Mouse (Mus musculus) midbrain, embryonic 14.5 days (tissue): ENCODE results near the gene Clcf1. TPM values are rescaled to one million over a fixed set of nuclear protein-coding genes. Genes with fewer than 3 reads are reported as not detected.

ENCODE experiments used
- ATAC-seq: fragments of 200-750 bp; cut with Nextera tagmentation; 2 replicates; pipeline ENCODE4 v1.8.0; 2017; ENCODE audit warnings: moderate number of reproducible peaks, moderate library complexity; ENCODE audit not compliant: low FRiP score, low TSS enrichment
- DNase-seq: peaks from one replicate; pipeline ENCODE4 v3.0.0-alpha.2; 2015
- H3K27ac ChIP-seq: fragments of 300-500 bp; sonication (generic); replicated peaks from 2 replicates; pipeline ENCODE4 v1.5.1; 2014; ENCODE audit warnings: mild to moderate bottlenecking, low read depth, low read length, moderate library complexity
- H3K27me3 ChIP-seq: fragments of 300-500 bp; sonication (generic); 2 replicates; pipeline ENCODE4 v1.6.1; 2014; ENCODE audit warnings: low read length, control low read depth, mixed read lengths; ENCODE audit not compliant: control insufficient read depth, insufficient read depth
- H3K36me3 ChIP-seq: fragments of 300-500 bp; sonication (generic); 2 replicates; pipeline ENCODE4 v1.6.1; 2014; ENCODE audit warnings: low read length, control low read depth; ENCODE audit not compliant: control insufficient read depth, insufficient read depth
- H3K4me1 ChIP-seq: fragments of 300-500 bp; sonication (generic); 2 replicates; pipeline ENCODE4 v1.6.1; 2014; ENCODE audit warnings: mild to moderate bottlenecking, antibody characterized with exemption, low read length, control low read depth; ENCODE audit not compliant: control insufficient read depth, insufficient read depth
- H3K4me2 ChIP-seq: fragments of 300-500 bp; sonication (generic); 2 replicates; pipeline ENCODE4 v1.6.1; 2014; ENCODE audit warnings: mild to moderate bottlenecking, low read length, moderate library complexity
- H3K4me3 ChIP-seq: fragments of 300-500 bp; sonication (generic); replicated peaks from 2 replicates; pipeline ENCODE4 v1.5.1; 2014; ENCODE audit warnings: low read depth, low read length
- H3K9ac ChIP-seq: fragments of 300-500 bp; sonication (generic); replicated peaks from 2 replicates; pipeline ENCODE4 v1.6.1; 2014; ENCODE audit warnings: mild to moderate bottlenecking, low read length, moderate library complexity
- H3K9me3 ChIP-seq: fragments of 300-500 bp; sonication (generic); 2 replicates; pipeline ENCODE4 v1.6.1; 2016; ENCODE audit warnings: low read length, control low read depth, mixed read lengths; ENCODE audit not compliant: control insufficient read depth
- WGBS: fragments of 180-500 bp; shearing (Covaris S2); extraction: QIAGEN DNeasy Blood & Tissue Kit; methylation state at CpG from one replicate; pipeline ENCODE4 v1.1.7; 2014; 5-methylcytosine and 5-hydroxymethylcytosine counted together
- polyA plus RNA-seq: library from polyadenylated mRNA; unstranded; fragments of >200 nt; fragmentation: Nextera tagmentation; extraction: Ambion mirVana; gene quantifications from 2 replicates; pipeline ENCODE4 v1.2.1, GENCODE M21; 2014

Gene Clcf1
- polyA plus RNA-seq, 1 experiment from 2014 or later: 0.46 TPM

- Histone ChIP-seq H3K36me3 (no peaks in the 10 kb centered on the region), H3K9ac (no peak overlapping the region), H3K4me2 (no peak overlapping the region), H3K4me3 (no peak overlapping the region), H3K4me1 (peaks cover 11% of the 10 kb centered on the region), H3K9me3 (no peaks in the 10 kb centered on the region), H3K27ac (no peak overlapping the region), H3K27me3 (no peaks in the 10 kb centered on the region)
- ATAC-seq (no peak), DNase-seq (no peak)
- WGBS: 73% methylated on average over 4 of the region's 4 CpGs
These were observed 14.9 kb downstream of the Clcf1 start for GRCm38 (mm10) chr19:4228891-4229290.

- no peak for DNase-seq
- Histone ChIP-seq H3K27me3 (no peaks in the 10 kb centered on the region), H3K4me1 (peaks cover 11% of the 10 kb centered on the region), H3K27ac (no peak overlapping the region), H3K9me3 (no peaks in the 10 kb centered on the region), H3K36me3 (no peaks in the 10 kb centered on the region), H3K9ac (no peak overlapping the region), H3K4me3 (no peak overlapping the region), H3K4me2 (no peak overlapping the region)
- no peak for ATAC-seq
- 33% methylated on average over 9 of the region's 9 CpGs for WGBS
These were observed 15.5 kb downstream of the Clcf1 start for GRCm38 (mm10) chr19:4229451-4230076.

- no peak overlapping the region for H3K4me3 ChIP-seq
- 72% methylated on average over 8 of the region's 8 CpGs for WGBS
- H3K27me3 ChIP-seq: no peaks in the 10 kb centered on the region
- H3K9me3 ChIP-seq: no peaks in the 10 kb centered on the region
- DNase-seq (no peak), ATAC-seq (no peak)
- peaks cover 11% of the 10 kb centered on the region for H3K4me1 ChIP-seq
- H3K27ac ChIP-seq: no peak overlapping the region
- H3K4me2 ChIP-seq: no peak overlapping the region
- no peaks in the 10 kb centered on the region for H3K36me3 ChIP-seq
- H3K9ac ChIP-seq: no peak overlapping the region
These were observed 16.4 kb downstream of the Clcf1 start for GRCm38 (mm10) chr19:4230415-4230814.

- peaks cover 11% of the 10 kb centered on the region for H3K4me1 ChIP-seq
- no peaks in the 10 kb centered on the region for H3K27me3 ChIP-seq
- no peaks in the 10 kb centered on the region for H3K9me3 ChIP-seq
- H3K36me3 ChIP-seq: no peaks in the 10 kb centered on the region
- peak within 1 kb of the TSS; percentile 68 for H3K9ac ChIP-seq
- H3K4me2 ChIP-seq: peak within 1 kb of the TSS; percentile 86
- ATAC-seq (peak; percentile 87), DNase-seq (peak; percentile 96)
- H3K27ac ChIP-seq: peak within 1 kb of the TSS; percentile 74
- WGBS: 9% methylated on average over 26 of the region's 26 CpGs
- H3K4me3 ChIP-seq: peak within 1 kb of the TSS; percentile 55
These were observed 17.5 kb downstream of the Clcf1 start, which contains the start of gene Pold4 for GRCm38 (mm10) chr19:4231253-4232185. TSS of gene Pold4 (plus strand) at chr19:4231899.

- no peak for ATAC-seq
These were observed 18.1 kb downstream of the Clcf1 start for GRCm38 (mm10) chr19:4232186-4232572.

GRCm38 (mm10) chr19:4232651-4233050 lies 18.6 kb downstream of the Clcf1 start:
- Histone ChIP-seq H3K9ac (peak overlapping the region; percentile 68; the same call in 1 of the 2 replicates), H3K9me3 (no peaks in the 10 kb centered on the region), H3K27me3 (no peaks in the 10 kb centered on the region), H3K27ac (no peak overlapping the region), H3K4me1 (peaks cover 11% of the 10 kb centered on the region), H3K4me3 (0 out of 2 replicates have a peak overlapping the region, but pooled peaks have one; percentile 55), H3K4me2 (peak overlapping the region; percentile 86), H3K36me3 (no peaks in the 10 kb centered on the region)
- no peak for DNase-seq
- 80% methylated on average over 7 of the region's 7 CpGs for WGBS
- ATAC-seq: no peak

More at GRCm38 (mm10) chr19:4232186-4232572, 18.1 kb downstream of the Clcf1 start:
- Histone ChIP-seq H3K4me2 (peak overlapping the region; percentile 86), H3K9ac (peak overlapping the region; percentile 68), H3K27ac (peak overlapping the region; percentile 74), H3K4me3 (peak overlapping the region; percentile 55), H3K27me3 (no peaks in the 10 kb centered on the region), H3K36me3 (no peaks in the 10 kb centered on the region), H3K9me3 (no peaks in the 10 kb centered on the region), H3K4me1 (peaks cover 11% of the 10 kb centered on the region)
- 52% methylated on average over 2 of the region's 2 CpGs for WGBS
- no peak for DNase-seq

GRCm38 (mm10) chr19:4234548-4234947 lies 20.5 kb downstream of the Clcf1 start:
- Histone ChIP-seq H3K36me3 (no peaks in the 10 kb centered on the region), H3K27ac (no peak overlapping the region), H3K4me1 (peaks cover 11% of the 10 kb centered on the region), H3K4me2 (no peak overlapping the region), H3K4me3 (no peak overlapping the region), H3K27me3 (no peaks in the 10 kb centered on the region), H3K9ac (no peak overlapping the region), H3K9me3 (no peaks in the 10 kb centered on the region)
- DNase-seq (no peak), ATAC-seq (no peak)
- 78% methylated on average over 4 of the region's 4 CpGs for WGBS

- Histone ChIP-seq H3K9ac (no peak overlapping the region), H3K9me3 (no peaks in the 10 kb centered on the region), H3K27ac (no peak overlapping the region), H3K4me2 (no peak overlapping the region), H3K36me3 (no peaks in the 10 kb centered on the region), H3K4me3 (no peak overlapping the region), H3K27me3 (no peaks in the 10 kb centered on the region), H3K4me1 (no peaks in the 10 kb centered on the region)
- WGBS: 81% methylated on average over 8 of the region's 8 CpGs
- ATAC-seq (no peak), DNase-seq (no peak)
These were observed 26.2 kb downstream of the Clcf1 start for GRCm38 (mm10) chr19:4240247-4240668.
